Mouse (Mus musculus) mammary gland, adult 2 months (tissue): ENCODE data around the gene Insig1. TPM values are rescaled to one million over a fixed set of nuclear protein-coding genes. Genes with fewer than 3 reads are reported as not detected.

Source experiments
- polyA plus RNA-seq: library from polyadenylated mRNA; depleted of rRNA; stranded (reverse); fragments of >200 nt; gene quantifications from 2 replicates; pipeline ENCODE4 v1.2.3, GENCODE M21; 2012; ENCODE audit warnings: low replicate concordance; rRNA removed

The Insig1 gene
- 262 and 371 TPM in 2 replicates for polyA plus RNA-seq

GRCm38 (mm10) chr5:28070828-28071455, at the start of gene Insig1:
Insig1 (plus strand) TSS chr5:28071363.

Other genes with a start within 250 kb of the Insig1 start
- not detected in 2 replicates for gene Htr5a, start 229.2 kb upstream of the Insig1 start, polyA plus RNA-seq
- gene En2, start 94.3 kb downstream of the Insig1 start, polyA plus RNA-seq, result 0.05 and 0.06 TPM in 2 replicates
- not detected in 2 replicates for gene Cnpy1, start 174.4 kb downstream of the Insig1 start, polyA plus RNA-seq
- 27.5 and 34.6 TPM in 2 replicates for gene Rbm33, start 245.8 kb downstream of the Insig1 start, polyA plus RNA-seq